Mouse (Mus musculus): ENCODE results near the gene Zfp346. TPM values are rescaled to one million over a fixed set of nuclear protein-coding genes. Genes with fewer than 3 reads are reported as not detected.

The Zfp346 gene
- total RNA-seq, 1 experiment = 33.9 TPM

DNA sequence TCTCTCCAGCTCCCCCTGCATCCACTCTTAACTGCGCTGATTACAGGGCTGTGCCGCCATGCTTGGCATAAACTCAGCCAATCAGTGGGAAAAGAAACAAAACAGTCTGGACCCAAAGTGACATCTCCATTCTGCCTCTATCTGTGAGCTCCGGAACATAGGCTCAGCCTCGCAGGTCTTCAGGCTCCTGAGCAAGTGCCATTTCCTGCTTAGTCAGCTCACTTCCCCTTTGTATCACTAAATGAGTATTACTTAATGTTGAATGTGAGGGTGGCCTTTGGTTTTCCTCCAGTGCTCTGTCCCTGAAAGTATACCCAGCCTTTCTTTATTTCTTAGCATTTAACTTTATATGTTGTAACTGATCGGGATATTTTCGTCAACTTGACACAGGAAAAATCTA, 19.8 kb downstream of the Zfp346 start:
- Histone ChIP-seq H3K4me1 (ENCODE audit: control insufficient read depth in 2 of 2, insufficient read depth in 2 of 2, low read length in 2 of 2, poor library complexity in 1 of 2) (no peaks in the 10 kb centered on the region), H3K36me3 (ENCODE audit: control insufficient read depth, insufficient read depth, low read length, poor library complexity, severe bottlenecking) (peaks cover 25% of the 10 kb centered on the region)
- in situ Hi-C loops (cut with MboI; ENCODE audit: low sequenced_read_pairs in 2 of 2, unreplicated experiment in 2 of 2) = no loop called here

DNA sequence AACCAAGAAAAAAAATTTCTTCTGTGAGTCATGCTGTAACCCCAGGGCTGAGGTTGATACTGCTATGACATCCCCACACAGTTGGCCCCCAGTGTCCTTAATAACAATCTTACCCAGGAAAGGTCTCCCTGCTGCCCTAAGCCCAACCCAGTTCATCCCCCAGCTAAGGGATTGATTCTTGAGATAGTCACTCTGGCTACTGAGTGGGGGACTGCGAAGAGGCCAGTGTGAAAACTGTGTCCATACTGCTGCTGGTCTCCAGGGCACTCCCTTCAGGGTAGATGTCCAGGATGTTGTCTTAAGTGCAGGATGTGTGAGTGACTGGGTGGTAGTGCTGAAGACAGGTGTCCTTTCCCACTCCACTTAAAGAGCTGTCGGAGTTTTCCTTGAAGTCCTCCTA, 28.3 kb downstream of the Zfp346 start, which contains the start of gene Gm17617:
Gene Gm17617 (minus strand): TSS at position 101 of the 400 bp plus-strand sequence.
- no peak for DNase-seq (ENCODE audit: low read depth, low spot score)
- Histone ChIP-seq H3K27ac (ENCODE audit: insufficient read depth, low read depth, low read length, poor library complexity, severe bottlenecking) (no peak within 1 kb of the TSS), H3K4me1 (ENCODE audit: control insufficient read depth in 2 of 2, insufficient read depth in 2 of 2, low read length in 2 of 2, poor library complexity in 1 of 2) (peaks cover 0 to 3% of the 10 kb centered on the region in 2 experiments; a peak in 1 of 4 replicates), H3K36me3 (ENCODE audit: control insufficient read depth, insufficient read depth, low read length, poor library complexity, severe bottlenecking) (peaks cover 14% of the 10 kb centered on the region; the same call in 1 of the 2 replicates), H3K4me3 (ENCODE audit: insufficient read depth in 1 of 2, low read depth in 1 of 2, low read length in 2 of 2, poor library complexity in 1 of 2, severe bottlenecking in 1 of 2) (no peak within 1 kb of the TSS), H3K9ac (ENCODE audit: insufficient read depth, low read depth, low read length, poor library complexity, severe bottlenecking) (no peak within 1 kb of the TSS), H3K9me3 (ENCODE audit: control insufficient read depth, insufficient read depth, low read depth, low read length) (no peaks in the 10 kb centered on the region)
- in situ Hi-C loops (cut with MboI; ENCODE audit: low sequenced_read_pairs in 2 of 2, unreplicated experiment in 2 of 2) = no loop called here
- no peak for TF ChIP-seq CHD2 (IDR thresholded peaks at IDR 0.05; ENCODE audit: low read depth, low read length)
- TF ChIP-seq MAFK (IDR thresholded peaks at IDR 0.05; ENCODE audit: insufficient read depth, low read depth, low read length) = no peak
- TF ChIP-seq ZNF384 (IDR thresholded peaks at IDR 0.05; ENCODE audit: low read depth, low read length) = no peak
- TF ChIP-seq HCFC1 (IDR thresholded peaks at IDR 0.05; ENCODE audit: borderline replicate concordance, insufficient read depth, low read length) = no peak
- TF ChIP-seq ZC3H11A (IDR thresholded peaks at IDR 0.05; ENCODE audit: borderline replicate concordance, low read depth, low read length) = no peak

More for the DNA sequence above, 19.8 kb downstream of the Zfp346 start:
- Histone ChIP-seq H3K4me3 (ENCODE audit: insufficient read depth in 1 of 2, low read depth in 1 of 2, low read length in 2 of 2, poor library complexity in 1 of 2, severe bottlenecking in 1 of 2) (no peak overlapping the region), H3K27ac (ENCODE audit: insufficient read depth, low read depth, low read length, poor library complexity, severe bottlenecking) (no peak overlapping the region), H3K9me3 (ENCODE audit: control insufficient read depth, insufficient read depth, low read depth, low read length) (no peaks in the 10 kb centered on the region), H3K9ac (ENCODE audit: insufficient read depth, low read depth, low read length, poor library complexity, severe bottlenecking) (no peak overlapping the region)
- no peak for TF ChIP-seq HCFC1 (IDR thresholded peaks at IDR 0.05; ENCODE audit: borderline replicate concordance, insufficient read depth, low read length)
- TF ChIP-seq ZNF384 (IDR thresholded peaks at IDR 0.05; ENCODE audit: low read depth, low read length) = no peak
- DNase-seq (ENCODE audit: low read depth, low spot score) = no peak

DNA sequence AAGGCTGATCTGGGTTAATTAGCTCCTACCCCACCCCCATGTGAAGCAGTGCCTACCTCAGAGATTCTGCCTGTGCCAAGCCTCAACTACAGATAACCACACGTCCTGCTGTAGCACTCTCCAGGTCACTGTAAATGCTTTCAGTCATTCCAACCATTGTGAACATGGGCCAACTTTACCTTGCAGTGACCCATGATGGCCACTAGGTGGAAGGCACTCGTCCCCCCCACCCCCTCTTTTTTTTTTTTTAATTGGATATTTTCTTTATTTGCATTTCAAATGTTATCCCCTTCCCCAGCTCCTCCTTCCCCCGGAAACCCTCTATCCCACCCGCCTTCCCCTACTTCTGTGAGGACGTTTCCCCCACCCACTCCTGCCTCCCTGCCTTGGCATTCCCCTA, 30.3 kb downstream of the Zfp346 start:
- peaks cover 14% of the 10 kb centered on the region; the same call in 1 of the 2 replicates for H3K36me3 ChIP-seq (ENCODE audit: control insufficient read depth, insufficient read depth, low read length, poor library complexity, severe bottlenecking)
- in situ Hi-C loops (cut with MboI; ENCODE audit: low sequenced_read_pairs in 2 of 2, unreplicated experiment in 2 of 2) = no loop called here
- no peak for DNase-seq (ENCODE audit: low read depth, low spot score)

DNA sequence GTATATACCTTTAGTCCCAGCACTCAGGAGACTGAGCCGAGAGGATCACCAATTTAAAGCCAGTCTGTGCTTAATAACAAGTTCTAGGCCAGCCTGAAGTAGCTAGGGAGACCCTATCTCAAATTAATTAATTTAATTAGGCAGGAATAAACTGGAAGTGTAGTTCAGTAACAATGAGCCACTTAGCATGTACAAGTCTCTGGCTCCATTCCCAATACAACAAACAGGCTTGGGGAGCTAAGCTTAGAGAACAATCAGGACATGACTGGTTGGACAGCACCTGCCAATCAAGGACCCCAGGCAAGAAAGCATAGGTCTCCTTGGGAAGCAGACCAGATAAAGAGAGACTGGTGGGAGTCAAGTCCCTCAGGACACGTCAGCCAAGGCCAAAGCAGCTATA, 35.2 kb downstream of the Zfp346 start:
- no peak for DNase-seq (ENCODE audit: low read depth, low spot score)
- Histone ChIP-seq H3K9ac (ENCODE audit: insufficient read depth, low read depth, low read length, poor library complexity, severe bottlenecking) (no peak overlapping the region), H3K9me3 (ENCODE audit: control insufficient read depth, insufficient read depth, low read depth, low read length) (no peaks in the 10 kb centered on the region), H3K27ac (ENCODE audit: insufficient read depth, low read depth, low read length, poor library complexity, severe bottlenecking) (no peak overlapping the region), H3K4me1 (ENCODE audit: control insufficient read depth in 2 of 2, insufficient read depth in 2 of 2, low read length in 2 of 2, poor library complexity in 1 of 2) (peaks cover 0 to 3% of the 10 kb centered on the region in 2 experiments; a peak in 1 of 4 replicates), H3K4me3 (ENCODE audit: insufficient read depth in 1 of 2, low read depth in 1 of 2, low read length in 2 of 2, poor library complexity in 1 of 2, severe bottlenecking in 1 of 2) (no peak overlapping the region), H3K36me3 (ENCODE audit: control insufficient read depth, insufficient read depth, low read length, poor library complexity, severe bottlenecking) (no peaks in the 10 kb centered on the region)
- in situ Hi-C loops (cut with MboI; ENCODE audit: low sequenced_read_pairs in 2 of 2, unreplicated experiment in 2 of 2) = no loop called here
- TF ChIP-seq ZC3H11A (IDR thresholded peaks at IDR 0.05; ENCODE audit: borderline replicate concordance, low read depth, low read length) = no peak
- TF ChIP-seq ZNF384 (IDR thresholded peaks at IDR 0.05; ENCODE audit: low read depth, low read length) = no peak
- TF ChIP-seq MAFK (IDR thresholded peaks at IDR 0.05; ENCODE audit: insufficient read depth, low read depth, low read length) = no peak
- TF ChIP-seq HCFC1 (IDR thresholded peaks at IDR 0.05; ENCODE audit: borderline replicate concordance, insufficient read depth, low read length) = no peak
- no peak for TF ChIP-seq CHD2 (IDR thresholded peaks at IDR 0.05; ENCODE audit: low read depth, low read length)

More for the DNA sequence above, 30.3 kb downstream of the Zfp346 start:
- Histone ChIP-seq H3K27ac (ENCODE audit: insufficient read depth, low read depth, low read length, poor library complexity, severe bottlenecking) (no peak overlapping the region), H3K4me3 (ENCODE audit: insufficient read depth in 1 of 2, low read depth in 1 of 2, low read length in 2 of 2, poor library complexity in 1 of 2, severe bottlenecking in 1 of 2) (no peak overlapping the region), H3K9ac (ENCODE audit: insufficient read depth, low read depth, low read length, poor library complexity, severe bottlenecking) (no peak overlapping the region; the same call in 1 of the 2 replicates), H3K4me1 (ENCODE audit: control insufficient read depth in 2 of 2, insufficient read depth in 2 of 2, low read length in 2 of 2, poor library complexity in 1 of 2) (peaks cover 0 to 3% of the 10 kb centered on the region in 2 experiments; a peak in 1 of 4 replicates), H3K9me3 (ENCODE audit: control insufficient read depth, insufficient read depth, low read depth, low read length) (no peaks in the 10 kb centered on the region)
- TF ChIP-seq CHD2 (IDR thresholded peaks at IDR 0.05; ENCODE audit: low read depth, low read length) (no peak), ZNF384 (IDR thresholded peaks at IDR 0.05; ENCODE audit: low read depth, low read length) (peak; percentile 97)
